14 mouse cellular contexts compared by ENCODE assay signal in the genomic region with DNA sequence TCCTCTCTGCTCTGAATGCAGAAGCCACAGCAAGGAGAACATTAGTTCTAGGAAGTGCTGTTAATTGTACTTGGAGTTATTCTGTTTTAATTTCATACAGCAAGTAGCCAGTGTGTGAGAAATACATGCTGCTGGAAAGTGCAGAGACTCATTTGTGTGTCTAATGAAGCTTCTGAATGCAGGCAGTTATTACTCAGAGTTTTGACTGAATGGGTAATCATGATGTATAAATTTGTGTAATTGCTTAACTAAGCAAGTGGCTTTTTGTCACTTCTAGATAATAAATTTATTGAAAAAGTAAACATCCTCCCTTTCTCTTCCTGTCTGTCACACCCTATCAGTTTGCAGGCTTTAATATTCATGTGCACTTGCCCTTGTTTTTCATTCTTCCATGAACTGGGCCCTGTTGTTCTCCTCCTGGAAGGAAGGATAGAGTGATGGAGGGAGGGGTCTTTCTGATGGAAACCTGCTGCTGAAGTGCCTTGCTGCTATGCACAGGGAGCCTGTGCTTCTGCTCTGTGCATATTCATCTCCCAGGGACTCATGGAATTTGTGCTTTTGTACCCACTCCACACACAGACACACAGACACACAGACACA.
"Had no signal": no experiment of that assay in that cellular context is flagged by ENCODE, and none has a peak within 500 bp of the region (broad histone marks: within the 10 kb centered on the region; RNA-seq: fewer than 3 reads in every experiment).

No protein-coding gene starts in this region.

- DNase-seq: kidney, adult 2 months; kidney, postnatal 36 days; left cerebral cortex, postnatal 4 days; lung, adult 18-20 months; lung, postnatal 36 days; right cerebral cortex, adult 18-20 months; right cerebral cortex, postnatal 25 days; thymus, adult 18-20 months; thymus, postnatal 14 days had no signal

- H3K4me1 ChIP-seq: midbrain, embryonic 10.5 days; neural tube, embryonic 13.5 days had no signal

- H3K27ac ChIP-seq: limb, embryonic 13.5 days; liver, embryonic 14.5 days; midbrain, embryonic 10.5 days; midbrain, embryonic 15.5 days; neural tube, embryonic 13.5 days had no signal

- H3K9ac ChIP-seq: limb, embryonic 13.5 days; liver, embryonic 14.5 days; midbrain, embryonic 15.5 days; neural tube, embryonic 13.5 days had no signal

- H3K4me3 ChIP-seq: limb, embryonic 13.5 days; midbrain, embryonic 10.5 days; midbrain, embryonic 15.5 days; neural tube, embryonic 13.5 days had no signal

- ATAC-seq: midbrain, embryonic 15.5 days had no signal

- H3K9me3 ChIP-seq: limb, embryonic 13.5 days; midbrain, embryonic 10.5 days; midbrain, embryonic 15.5 days; neural tube, embryonic 13.5 days had no signal

- H3K4me2 ChIP-seq: limb, embryonic 13.5 days; midbrain, embryonic 15.5 days; neural tube, embryonic 13.5 days had no signal

- H3K36me3 ChIP-seq: limb, embryonic 13.5 days; midbrain, embryonic 10.5 days; midbrain, embryonic 15.5 days; neural tube, embryonic 13.5 days had no signal

- H3K27me3 ChIP-seq: limb, embryonic 13.5 days; midbrain, embryonic 15.5 days; neural tube, embryonic 13.5 days had no signal
